Mouse (Mus musculus): Measurements from ENCODE around the gene Psen1. TPM values are rescaled to one million over a fixed set of nuclear protein-coding genes. Genes with fewer than 3 reads are reported as not detected.

The Psen1 gene
- polyA plus RNA-seq, 1 experiment from 2014 or later = 76.3 TPM

- no peaks in the 10 kb centered on the region for H3K36me3 ChIP-seq (ENCODE audit: control insufficient read depth, insufficient read depth, low read length)
- peaks cover 2% of the 10 kb centered on the region; the same call in 1 of the 2 replicates for H3K4me1 ChIP-seq (replicated peaks; ENCODE audit: control insufficient read depth, insufficient read depth, low read length)
- no peak overlapping the region for H3K4me2 ChIP-seq (replicated peaks; ENCODE audit: low read depth, low read length)
- ATAC-seq (ENCODE audit: low FRiP score) (no peak), DNase-seq (ENCODE audit: low spot score) (no peak)
- 65% methylated on average over 12 of the region's 12 CpGs for WGBS
- no peaks in the 10 kb centered on the region for H3K9me3 ChIP-seq (ENCODE audit: control insufficient read depth, low read length)
- no peak overlapping the region for H3K4me3 ChIP-seq (ENCODE audit: low read depth, low read length)
- H3K27me3 ChIP-seq (ENCODE audit: control insufficient read depth, insufficient read depth, low read length) = no peaks in the 10 kb centered on the region
- no peak overlapping the region for H3K27ac ChIP-seq (ENCODE audit: low read depth, low read length)
- H3K9ac ChIP-seq (ENCODE audit: low read depth, low read length) = no peak overlapping the region
These were observed 87.7 kb downstream of the Psen1 start for GRCm38 (mm10) chr12:83775621-83776020.

- H3K4me3 ChIP-seq (ENCODE audit: low read depth, low read length) = no peak overlapping the region
- H3K9ac ChIP-seq (ENCODE audit: low read depth, low read length) = no peak overlapping the region
- no peaks in the 10 kb centered on the region for H3K36me3 ChIP-seq (ENCODE audit: control insufficient read depth, insufficient read depth, low read length)
- no peaks in the 10 kb centered on the region for H3K9me3 ChIP-seq (ENCODE audit: control insufficient read depth, low read length)
- WGBS = 92% methylated on average over 7 of the region's 7 CpGs
- H3K4me1 ChIP-seq (replicated peaks; ENCODE audit: control insufficient read depth, insufficient read depth, low read length) = no peaks in the 10 kb centered on the region
- no peak overlapping the region for H3K27ac ChIP-seq (ENCODE audit: low read depth, low read length)
- no peak overlapping the region for H3K4me2 ChIP-seq (replicated peaks; ENCODE audit: low read depth, low read length)
- ATAC-seq (ENCODE audit: low FRiP score) (no peak), DNase-seq (ENCODE audit: low spot score) (no peak)
- H3K27me3 ChIP-seq (ENCODE audit: control insufficient read depth, insufficient read depth, low read length) = no peaks in the 10 kb centered on the region
These were observed 88.8 kb downstream of the Psen1 start for GRCm38 (mm10) chr12:83776766-83777165.

- no peak overlapping the region for H3K9ac ChIP-seq (ENCODE audit: low read depth, low read length)
- DNase-seq (ENCODE audit: low spot score) = no peak
- H3K4me3 ChIP-seq (ENCODE audit: low read depth, low read length) = no peak overlapping the region
- ATAC-seq (ENCODE audit: low FRiP score) = no peak
- WGBS = 90% methylated on average over 3 of the region's 3 CpGs
- no peaks in the 10 kb centered on the region for H3K27me3 ChIP-seq (ENCODE audit: control insufficient read depth, insufficient read depth, low read length)
- H3K36me3 ChIP-seq (ENCODE audit: control insufficient read depth, insufficient read depth, low read length) = no peaks in the 10 kb centered on the region
- H3K4me2 ChIP-seq (replicated peaks; ENCODE audit: low read depth, low read length) = no peak overlapping the region
- no peaks in the 10 kb centered on the region for H3K4me1 ChIP-seq (replicated peaks; ENCODE audit: control insufficient read depth, insufficient read depth, low read length)
- no peak overlapping the region for H3K27ac ChIP-seq (ENCODE audit: low read depth, low read length)
- no peaks in the 10 kb centered on the region for H3K9me3 ChIP-seq (ENCODE audit: control insufficient read depth, low read length)
These were observed 92.2 kb downstream of the Psen1 start for GRCm38 (mm10) chr12:83780181-83780580.

GRCm38 (mm10) chr12:83781204-83781603 is 93.3 kb downstream of the Psen1 start:
- DNase-seq (ENCODE audit: low spot score) (no peak), ATAC-seq (ENCODE audit: low FRiP score) (no peak)
- H3K9ac ChIP-seq (ENCODE audit: low read depth, low read length) = no peak overlapping the region
- H3K27ac ChIP-seq (ENCODE audit: low read depth, low read length) = no peak overlapping the region
- H3K9me3 ChIP-seq (ENCODE audit: control insufficient read depth, low read length) = no peaks in the 10 kb centered on the region
- no peaks in the 10 kb centered on the region for H3K4me1 ChIP-seq (replicated peaks; ENCODE audit: control insufficient read depth, insufficient read depth, low read length)
- no peak overlapping the region for H3K4me2 ChIP-seq (replicated peaks; ENCODE audit: low read depth, low read length)
- H3K27me3 ChIP-seq (ENCODE audit: control insufficient read depth, insufficient read depth, low read length) = no peaks in the 10 kb centered on the region
- H3K36me3 ChIP-seq (ENCODE audit: control insufficient read depth, insufficient read depth, low read length) = no peaks in the 10 kb centered on the region
- H3K4me3 ChIP-seq (ENCODE audit: low read depth, low read length) = no peak overlapping the region
- 67% methylated on average over 7 of the region's 7 CpGs for WGBS

- Histone ChIP-seq H3K4me1 (replicated peaks; ENCODE audit: control insufficient read depth, insufficient read depth, low read length) (no peaks in the 10 kb centered on the region; the same call in 1 of the 2 replicates), H3K36me3 (ENCODE audit: control insufficient read depth, insufficient read depth, low read length) (no peaks in the 10 kb centered on the region), H3K4me3 (ENCODE audit: low read depth, low read length) (no peak overlapping the region), H3K4me2 (replicated peaks; ENCODE audit: low read depth, low read length) (no peak overlapping the region), H3K27ac (ENCODE audit: low read depth, low read length) (no peak overlapping the region), H3K9me3 (ENCODE audit: control insufficient read depth, low read length) (no peaks in the 10 kb centered on the region), H3K27me3 (ENCODE audit: control insufficient read depth, insufficient read depth, low read length) (no peaks in the 10 kb centered on the region), H3K9ac (ENCODE audit: low read depth, low read length) (no peak overlapping the region)
- WGBS = 81% methylated on average over 23 of the region's 23 CpGs
- ATAC-seq (ENCODE audit: low FRiP score) (no peak), DNase-seq (ENCODE audit: low spot score) (no peak)
These were observed 93.8 kb downstream of the Psen1 start for GRCm38 (mm10) chr12:83781640-83782278.

GRCm38 (mm10) chr12:83782669-83783068 is 94.7 kb downstream of the Psen1 start:
- Histone ChIP-seq H3K9me3 (ENCODE audit: control insufficient read depth, low read length) (no peaks in the 10 kb centered on the region), H3K9ac (ENCODE audit: low read depth, low read length) (no peak overlapping the region), H3K4me1 (replicated peaks; ENCODE audit: control insufficient read depth, insufficient read depth, low read length) (no peaks in the 10 kb centered on the region; the same call in 1 of the 2 replicates), H3K4me2 (replicated peaks; ENCODE audit: low read depth, low read length) (no peak overlapping the region), H3K4me3 (ENCODE audit: low read depth, low read length) (no peak overlapping the region), H3K36me3 (ENCODE audit: control insufficient read depth, insufficient read depth, low read length) (no peaks in the 10 kb centered on the region), H3K27ac (ENCODE audit: low read depth, low read length) (no peak overlapping the region), H3K27me3 (ENCODE audit: control insufficient read depth, insufficient read depth, low read length) (no peaks in the 10 kb centered on the region)
- ATAC-seq (ENCODE audit: low FRiP score) = no peak
- no peak for DNase-seq (ENCODE audit: low spot score)
- WGBS = 84% methylated on average over 10 of the region's 10 CpGs

Other genes starting within 250 kb of the Psen1 start
- 17.0 and 23.5 TPM in 2 replicates for gene Dpf3, start 200.4 kb upstream of the Psen1 start, polyA plus RNA-seq (2014; fragmentation: Nextera tagmentation; extraction: Ambion mirVana)
- 25.0 and 26.5 TPM in 2 replicates for gene Dcaf4, start 167.7 kb upstream of the Psen1 start, polyA plus RNA-seq (2014; fragmentation: Nextera tagmentation; extraction: Ambion mirVana)
- 20.3 and 23.1 TPM in 2 replicates for gene Zfyve1, start 90.9 kb upstream of the Psen1 start, polyA plus RNA-seq (2014; fragmentation: Nextera tagmentation; extraction: Ambion mirVana)
- gene Rbm25, start 56.9 kb upstream of the Psen1 start, polyA plus RNA-seq (2014; fragmentation: Nextera tagmentation; extraction: Ambion mirVana) = 259 and 316 TPM in 2 replicates
- 0.04 and 0.11 TPM in 2 replicates for gene Papln, start 75.5 kb downstream of the Psen1 start, polyA plus RNA-seq (2014; fragmentation: Nextera tagmentation; extraction: Ambion mirVana)
- 27.5 and 31.0 TPM in 2 replicates for gene Numb, start 233.8 kb downstream of the Psen1 start, polyA plus RNA-seq (2014; fragmentation: Nextera tagmentation; extraction: Ambion mirVana)